Mouse (Mus musculus): ENCODE data around the gene Sgms2.

- TF ChIP-seq POLR2A (IDR thresholded peaks at IDR 0.05; ENCODE audit: insufficient read length, low read depth) = no peak
- TF ChIP-seq E2F4 (IDR thresholded peaks at IDR 0.05; ENCODE audit: insufficient read depth) = no peak
- TF ChIP-seq USF1 (IDR thresholded peaks at IDR 0.05; ENCODE audit: low read depth) = no peak
- no peak for TF ChIP-seq SRF (IDR thresholded peaks at IDR 0.05; ENCODE audit: control insufficient read depth, insufficient read length, low read depth)
- TF ChIP-seq CEBPB (IDR thresholded peaks at IDR 0.05; ENCODE audit: insufficient read depth, poor library complexity, severe bottlenecking) = no peak
- no peak for TF ChIP-seq MYOG (IDR thresholded peaks at IDR 0.05; ENCODE audit: control insufficient read depth in 1 of 3, insufficient read depth in 1 of 3, insufficient read length in 2 of 3, low read depth in 2 of 3)
- TF ChIP-seq TCF12 (IDR thresholded peaks at IDR 0.05; ENCODE audit: insufficient read depth, poor library complexity, severe bottlenecking) = no peak
- no peak for TF ChIP-seq POLR2AphosphoS2 (IDR thresholded peaks at IDR 0.05; ENCODE audit: insufficient read length, low read depth)
- no peak for TF ChIP-seq MYOD1 (IDR thresholded peaks at IDR 0.05; ENCODE audit: control insufficient read depth in 1 of 3, insufficient read length in 2 of 3, low read depth in 2 of 3)
- TF ChIP-seq MAX (IDR thresholded peaks at IDR 0.05; ENCODE audit: low read depth) = no peak
Observed at GRCm38 (mm10) chr3:131516332-131516999, 25.3 kb upstream of the Sgms2 start.
